Mouse (Mus musculus): ENCODE measurements around the gene Vgll4. TPM values are rescaled to one million over a fixed set of nuclear protein-coding genes. Genes with fewer than 3 reads are reported as not detected.

Vgll4 gene
- polyA plus RNA-seq, 1 experiment from 2014 or later, result 14.7 TPM

GRCm38 (mm10) chr6:114920523-114921445 is 49.0 kb downstream of the Vgll4 start:
- H3K36me3 ChIP-seq (replicated peaks; ENCODE audit: insufficient read depth, low read length), result no peaks in the 10 kb centered on the region
- peak overlapping the region; percentile 89 for H3K27ac ChIP-seq (ENCODE audit: low read depth)
- H3K4me2 ChIP-seq (ENCODE audit: low read depth, low read length), result peak overlapping the region; percentile 66
- TF ChIP-seq CTCF (IDR thresholded peaks at IDR 0.05; ENCODE audit: low read depth), result no peak
- no peak for TF ChIP-seq EP300 (IDR thresholded peaks at IDR 0.05; ENCODE audit: low read depth)
- no peaks in the 10 kb centered on the region for H3K9me3 ChIP-seq (ENCODE audit: low read length)
- under 1% methylated on average over 17 of the region's 17 CpGs for WGBS (ENCODE audit: insufficient replicate concordance)
- peak; percentile 60 for DNase-seq
- H3K9ac ChIP-seq (replicated peaks), result peak overlapping the region; percentile 69
- no peaks in the 10 kb centered on the region for H3K27me3 ChIP-seq (ENCODE audit: insufficient read depth, low read length)
- H3K4me1 ChIP-seq (ENCODE audit: insufficient read depth), result peaks cover 41% of the 10 kb centered on the region
- ATAC-seq, result peak; percentile 57
- H3K4me3 ChIP-seq (ENCODE audit: low read depth, low read length), result peak overlapping the region; percentile 70

- Histone ChIP-seq H3K9ac (replicated peaks) (peak overlapping the region; percentile 69), H3K27ac (ENCODE audit: low read depth) (peak overlapping the region; percentile 89), H3K27me3 (ENCODE audit: insufficient read depth, low read length) (no peaks in the 10 kb centered on the region), H3K4me1 (ENCODE audit: insufficient read depth) (peaks cover 41% of the 10 kb centered on the region), H3K4me3 (ENCODE audit: low read depth, low read length) (peak overlapping the region; percentile 70), H3K4me2 (ENCODE audit: low read depth, low read length) (peak overlapping the region; percentile 66), H3K36me3 (replicated peaks; ENCODE audit: insufficient read depth, low read length) (no peaks in the 10 kb centered on the region), H3K9me3 (ENCODE audit: low read length) (no peaks in the 10 kb centered on the region)
- DNase-seq (no peak), ATAC-seq (no peak)
- peak; percentile 27 for TF ChIP-seq CTCF (IDR thresholded peaks at IDR 0.05; ENCODE audit: low read depth)
- no peak for TF ChIP-seq EP300 (IDR thresholded peaks at IDR 0.05; ENCODE audit: low read depth)
- 9% methylated on average over 9 of the region's 9 CpGs for WGBS (ENCODE audit: insufficient replicate concordance)
Measured at GRCm38 (mm10) chr6:114919670-114920313, 50.0 kb downstream of the Vgll4 start.

- Histone ChIP-seq H3K27ac (ENCODE audit: low read depth) (0 out of 2 replicates have a peak overlapping the region, but pooled peaks have one; percentile 40), H3K4me1 (ENCODE audit: insufficient read depth) (peaks cover 41% of the 10 kb centered on the region), H3K4me2 (ENCODE audit: low read depth, low read length) (peak overlapping the region; percentile 66), H3K27me3 (ENCODE audit: insufficient read depth, low read length) (no peaks in the 10 kb centered on the region), H3K4me3 (ENCODE audit: low read depth, low read length) (0 out of 2 replicates have a peak overlapping the region, but pooled peaks have one; percentile 70), H3K9me3 (ENCODE audit: low read length) (no peaks in the 10 kb centered on the region), H3K9ac (replicated peaks) (peak overlapping the region; percentile 69), H3K36me3 (replicated peaks; ENCODE audit: insufficient read depth, low read length) (no peaks in the 10 kb centered on the region)
- ATAC-seq (no peak), DNase-seq (no peak)
- no peak for TF ChIP-seq EP300 (IDR thresholded peaks at IDR 0.05; ENCODE audit: low read depth)
- no peak for TF ChIP-seq CTCF (IDR thresholded peaks at IDR 0.05; ENCODE audit: low read depth)
- WGBS (ENCODE audit: insufficient replicate concordance), result 66% methylated on average over 9 of the region's 9 CpGs
Measured at GRCm38 (mm10) chr6:114918994-114919393, 50.8 kb downstream of the Vgll4 start.

GRCm38 (mm10) chr6:114917770-114918635 is 51.8 kb downstream of the Vgll4 start:
- Histone ChIP-seq H3K27ac (ENCODE audit: low read depth) (peak overlapping the region; percentile 40; the same call in 1 of the 2 replicates), H3K36me3 (replicated peaks; ENCODE audit: insufficient read depth, low read length) (no peaks in the 10 kb centered on the region), H3K27me3 (ENCODE audit: insufficient read depth, low read length) (no peaks in the 10 kb centered on the region), H3K4me2 (ENCODE audit: low read depth, low read length) (peak overlapping the region; percentile 66), H3K4me3 (ENCODE audit: low read depth, low read length) (no peak overlapping the region), H3K4me1 (ENCODE audit: insufficient read depth) (peaks cover 45% of the 10 kb centered on the region), H3K9me3 (ENCODE audit: low read length) (no peaks in the 10 kb centered on the region), H3K9ac (replicated peaks) (peak overlapping the region; percentile 21; the same call in 1 of the 2 replicates)
- 56% methylated on average over 14 of the region's 14 CpGs for whole genome bisulfite sequencing (ENCODE audit: insufficient replicate concordance)
- ATAC-seq, result no peak
- no peak for DNase-seq
- TF ChIP-seq CTCF (IDR thresholded peaks at IDR 0.05; ENCODE audit: low read depth) (no peak), EP300 (IDR thresholded peaks at IDR 0.05; ENCODE audit: low read depth) (no peak)

GRCm38 (mm10) chr6:114917129-114917528 is 52.7 kb downstream of the Vgll4 start:
- H3K4me3 ChIP-seq (ENCODE audit: low read depth, low read length), result no peak overlapping the region
- DNase-seq, result no peak
- 0 out of 2 replicates have a peak overlapping the region, but pooled peaks have one; percentile 56 for H3K27ac ChIP-seq (ENCODE audit: low read depth)
- TF ChIP-seq EP300 (IDR thresholded peaks at IDR 0.05; ENCODE audit: low read depth) (no peak), CTCF (IDR thresholded peaks at IDR 0.05; ENCODE audit: low read depth) (no peak)
- H3K4me2 ChIP-seq (ENCODE audit: low read depth, low read length), result no peak overlapping the region
- H3K36me3 ChIP-seq (replicated peaks; ENCODE audit: insufficient read depth, low read length), result no peaks in the 10 kb centered on the region
- peaks cover 51% of the 10 kb centered on the region for H3K4me1 ChIP-seq (ENCODE audit: insufficient read depth)
- H3K27me3 ChIP-seq (ENCODE audit: insufficient read depth, low read length), result no peaks in the 10 kb centered on the region
- ATAC-seq, result no peak
- 68% methylated on average over 11 of the region's 11 CpGs for WGBS (ENCODE audit: insufficient replicate concordance)
- no peak overlapping the region for H3K9ac ChIP-seq (replicated peaks)
- H3K9me3 ChIP-seq (ENCODE audit: low read length), result no peaks in the 10 kb centered on the region
